Mouse (Mus musculus) lung, adult 2 months (tissue): ENCODE data around the gene Atp9a. TPM values are rescaled to one million over a fixed set of nuclear protein-coding genes. Genes with fewer than 3 reads are reported as not detected.

Experiments
- DNase-seq: peaks from one replicate; pipeline ENCODE4 v3.0.0; 2022
- H3K4me1 ChIP-seq: fragments of 200-500 bp; 2 replicates; pipeline ENCODE4 v1.6.1; 2011; ENCODE audit warnings: low read length; ENCODE audit not compliant: control insufficient read depth, insufficient read depth
- H3K4me3 ChIP-seq: fragments of 200-500 bp; replicated peaks from 2 replicates; pipeline ENCODE3; 2011; ENCODE audit warnings: low read depth, mild to moderate bottlenecking, control low read depth, low read length; ENCODE audit errors: extremely low read depth
- CTCF ChIP-seq: fragments of 200-500 bp; IDR thresholded peaks from 2 replicates; pipeline ENCODE4 v1.5.1; 2011; ENCODE audit warnings: mild to moderate bottlenecking, low read length, control low read depth; ENCODE audit not compliant: insufficient read depth
- POLR2A ChIP-seq: fragments of 200-500 bp; IDR thresholded peaks from 2 replicates; pipeline ENCODE4 v1.6.1; 2011; ENCODE audit warnings: low read depth, mild to moderate bottlenecking, control low read depth, low read length, borderline replicate concordance; ENCODE audit errors: extremely low read depth
- WGBS: fragments of 180-500 bp; shearing (Covaris S2); methylation state at CpG from one replicate; pipeline ENCODE4 v1.1.7; 2018; 5-methylcytosine and 5-hydroxymethylcytosine counted together
- polyA plus RNA-seq: library from polyadenylated mRNA; depleted of rRNA; stranded (reverse); fragments of >200 nt; gene quantifications from 2 replicates; pipeline ENCODE4 v1.2.3, GENCODE M21; 2012

Atp9a gene
- polyA plus RNA-seq, 1 experiment: 72.9 TPM

- no peak for DNase-seq
- no peak for TF ChIP-seq POLR2A
- no peak for TF ChIP-seq CTCF
- Histone ChIP-seq H3K4me3 (no peak overlapping the region), H3K4me1 (no peaks in the 10 kb centered on the region)
- WGBS: 85% methylated on average over 14 of the region's 14 CpGs
Observed at GRCm38 (mm10) chr2:168670241-168670640, 72.0 kb downstream of the Atp9a start.

GRCm38 (mm10) chr2:168669762-168670161 is 72.4 kb downstream of the Atp9a start:
- TF ChIP-seq POLR2A (no peak), CTCF (no peak)
- DNase-seq: no peak
- WGBS: 78% methylated on average over 13 of the region's 13 CpGs
- H3K4me3 ChIP-seq: no peak overlapping the region
- H3K4me1 ChIP-seq: no peaks in the 10 kb centered on the region

- no peak for DNase-seq
- WGBS: 86% methylated on average over 13 of the region's 13 CpGs
- H3K4me3 ChIP-seq: no peak overlapping the region
Observed at GRCm38 (mm10) chr2:168667745-168668144, 74.5 kb downstream of the Atp9a start.

GRCm38 (mm10) chr2:168665680-168666079 is 76.5 kb downstream of the Atp9a start:
- TF ChIP-seq POLR2A (no peak), CTCF (no peak)
- Histone ChIP-seq H3K4me1 (no peaks in the 10 kb centered on the region), H3K4me3 (no peak overlapping the region)
- WGBS: 91% methylated on average over 4 of the region's 4 CpGs
- no peak for DNase-seq

More at GRCm38 (mm10) chr2:168667745-168668144, 74.5 kb downstream of the Atp9a start:
- no peak for TF ChIP-seq CTCF
- TF ChIP-seq POLR2A: no peak
- H3K4me1 ChIP-seq: no peaks in the 10 kb centered on the region

GRCm38 (mm10) chr2:168663716-168664115 is 78.5 kb downstream of the Atp9a start:
- TF ChIP-seq POLR2A: no peak
- no peak for TF ChIP-seq CTCF
- WGBS: 80% methylated on average over 5 of the region's 5 CpGs
- Histone ChIP-seq H3K4me3 (no peak overlapping the region), H3K4me1 (no peaks in the 10 kb centered on the region)
- DNase-seq: no peak

GRCm38 (mm10) chr2:168663216-168663615 is 79.0 kb downstream of the Atp9a start:
- H3K4me1 ChIP-seq: no peaks in the 10 kb centered on the region
- no peak for DNase-seq
- no peak overlapping the region for H3K4me3 ChIP-seq
- TF ChIP-seq POLR2A (no peak), CTCF (no peak)
- 89% methylated on average over 7 of the region's 7 CpGs for WGBS

- DNase-seq: no peak
- Histone ChIP-seq H3K4me3 (no peak overlapping the region), H3K4me1 (no peaks in the 10 kb centered on the region)
- WGBS: 67% methylated on average over 15 of the region's 15 CpGs
- TF ChIP-seq POLR2A (no peak), CTCF (no peak)
Observed at GRCm38 (mm10) chr2:168661802-168662201, 80.4 kb downstream of the Atp9a start.

- TF ChIP-seq CTCF (peak; percentile 30), POLR2A (no peak)
- Histone ChIP-seq H3K4me1 (no peaks in the 10 kb centered on the region), H3K4me3 (no peak overlapping the region)
- no peak for DNase-seq
- 59% methylated on average over 5 of the region's 5 CpGs for WGBS
Observed at GRCm38 (mm10) chr2:168660344-168660743, 81.9 kb downstream of the Atp9a start.

GRCm38 (mm10) chr2:168658551-168658950 is 83.7 kb downstream of the Atp9a start:
- H3K4me1 ChIP-seq: no peaks in the 10 kb centered on the region
- DNase-seq: no peak
- TF ChIP-seq POLR2A: no peak
- no peak for TF ChIP-seq CTCF
- H3K4me3 ChIP-seq: no peak overlapping the region
- 82% methylated on average over 11 of the region's 11 CpGs for WGBS

GRCm38 (mm10) chr2:168656569-168657308 is 85.5 kb downstream of the Atp9a start:
- TF ChIP-seq CTCF (no peak), POLR2A (no peak)
- Histone ChIP-seq H3K4me1 (no peaks in the 10 kb centered on the region), H3K4me3 (no peak overlapping the region)
- no peak for DNase-seq
- 39% methylated on average over 16 of the region's 16 CpGs for WGBS
